Mouse (Mus musculus): ENCODE results near the gene Gabrb1. TPM values are rescaled to one million over a fixed set of nuclear protein-coding genes. Genes with fewer than 3 reads are reported as not detected.
"Not testable (repeated sequence)": the region's sequence is repeated elsewhere in the genome, so short reads cannot be mapped to it uniquely, and the experiment has no call there.

The Gabrb1 gene
- polyA plus RNA-seq, 1 experiment from 2014 or later, result 0.20 TPM

GRCm38 (mm10) chr5:72122414-72123037 is 464.6 kb downstream of the Gabrb1 start:
- 76% methylated on average over 6 of the region's 6 CpGs for WGBS
- Histone ChIP-seq H3K4me3 (ENCODE audit: low read length) (no peak overlapping the region), H3K27me3 (ENCODE audit: control insufficient read depth, insufficient read depth, low read depth, low read length) (no peaks in the 10 kb centered on the region), H3K4me2 (ENCODE audit: low read depth, low read length) (no peak overlapping the region), H3K27ac (ENCODE audit: low read length) (no peak overlapping the region), H3K9ac (ENCODE audit: low read length) (no peak overlapping the region), H3K36me3 (ENCODE audit: control insufficient read depth, insufficient read depth, low read length) (no peaks in the 10 kb centered on the region), H3K9me3 (ENCODE audit: control insufficient read depth, low read length) (no peaks in the 10 kb centered on the region), H3K4me1 (replicated peaks; ENCODE audit: control insufficient read depth, insufficient read depth, low read length) (no peaks in the 10 kb centered on the region)
- ATAC-seq (ENCODE audit: low read depth), result no peak

DNA sequence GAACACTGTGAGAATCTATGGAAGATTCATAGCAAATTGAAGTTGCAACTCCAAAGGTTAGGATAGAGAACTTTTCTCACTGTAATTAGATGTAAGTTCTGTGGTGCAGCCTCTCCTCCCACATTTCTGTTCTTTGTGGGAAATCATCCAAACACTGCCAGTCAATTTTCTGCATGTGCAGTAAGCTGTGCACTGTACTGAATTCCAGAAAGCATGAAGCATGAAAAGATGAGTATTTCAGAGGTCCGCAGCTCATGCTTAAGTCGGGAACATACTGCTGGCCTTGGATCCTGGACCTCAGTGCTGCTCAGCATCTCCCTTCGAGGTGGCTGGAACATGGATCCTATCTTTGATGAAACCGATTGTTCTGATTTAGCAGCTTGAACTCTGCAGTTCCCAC is 468.8 kb downstream of the Gabrb1 start:
- Histone ChIP-seq H3K36me3 (ENCODE audit: control insufficient read depth, insufficient read depth, low read length) (no peaks in the 10 kb centered on the region), H3K4me2 (ENCODE audit: low read depth, low read length) (no peak overlapping the region), H3K27ac (ENCODE audit: low read length) (no peak overlapping the region), H3K9ac (ENCODE audit: low read length) (no peak overlapping the region), H3K27me3 (ENCODE audit: control insufficient read depth, insufficient read depth, low read depth, low read length) (no peaks in the 10 kb centered on the region), H3K4me1 (replicated peaks; ENCODE audit: control insufficient read depth, insufficient read depth, low read length) (no peaks in the 10 kb centered on the region), H3K4me3 (ENCODE audit: low read length) (no peak overlapping the region), H3K9me3 (ENCODE audit: control insufficient read depth, low read length) (no peaks in the 10 kb centered on the region)
- WGBS, result 82% methylated on average over 4 of the region's 4 CpGs
- no peak for ATAC-seq (ENCODE audit: low read depth)

- Histone ChIP-seq H3K27me3 (ENCODE audit: control insufficient read depth, insufficient read depth, low read depth, low read length) (no peaks in the 10 kb centered on the region), H3K9me3 (ENCODE audit: control insufficient read depth, low read length) (no peaks in the 10 kb centered on the region), H3K4me1 (replicated peaks; ENCODE audit: control insufficient read depth, insufficient read depth, low read length) (no peaks in the 10 kb centered on the region), H3K36me3 (ENCODE audit: control insufficient read depth, insufficient read depth, low read length) (no peaks in the 10 kb centered on the region), H3K27ac (ENCODE audit: low read length) (no peak overlapping the region), H3K4me3 (ENCODE audit: low read length) (no peak overlapping the region), H3K9ac (ENCODE audit: low read length) (no peak overlapping the region), H3K4me2 (ENCODE audit: low read depth, low read length) (no peak overlapping the region)
- no peak for ATAC-seq (ENCODE audit: low read depth)
- WGBS, result 44% methylated on average over 2 of the region's 2 CpGs
Measured at GRCm38 (mm10) chr5:72133906-72134305, 476.0 kb downstream of the Gabrb1 start.

- Histone ChIP-seq H3K4me3 (ENCODE audit: low read length) (no peak overlapping the region), H3K9me3 (ENCODE audit: control insufficient read depth, low read length) (no peaks in the 10 kb centered on the region), H3K27ac (ENCODE audit: low read length) (no peak overlapping the region), H3K36me3 (ENCODE audit: control insufficient read depth, insufficient read depth, low read length) (no peaks in the 10 kb centered on the region), H3K4me1 (replicated peaks; ENCODE audit: control insufficient read depth, insufficient read depth, low read length) (no peaks in the 10 kb centered on the region), H3K4me2 (ENCODE audit: low read depth, low read length) (no peak overlapping the region), H3K27me3 (ENCODE audit: control insufficient read depth, insufficient read depth, low read depth, low read length) (no peaks in the 10 kb centered on the region), H3K9ac (ENCODE audit: low read length) (no peak overlapping the region)
- 80% methylated on average over 7 of the region's 7 CpGs for whole genome bisulfite sequencing
- ATAC-seq (ENCODE audit: low read depth), result no peak
Measured at GRCm38 (mm10) chr5:72138256-72138655, 480.3 kb downstream of the Gabrb1 start.

DNA sequence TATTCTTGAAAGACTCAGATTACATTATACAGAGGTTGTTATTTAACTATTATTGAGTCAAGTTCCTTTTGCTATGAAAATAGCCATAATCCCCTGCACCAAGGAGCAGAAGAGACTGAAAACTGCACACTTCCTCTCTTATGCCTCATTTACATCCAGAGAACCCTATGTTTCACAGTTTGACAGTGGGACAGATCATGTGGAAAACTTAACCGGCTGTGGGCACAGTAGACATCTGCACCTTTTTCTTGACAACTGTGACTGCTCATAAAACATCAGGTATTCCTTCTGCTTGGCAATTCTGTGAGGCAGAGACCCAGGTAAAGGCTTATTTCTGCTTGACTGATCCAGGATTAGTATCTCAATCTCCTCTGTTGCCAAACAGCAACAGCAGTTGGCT is 481.7 kb downstream of the Gabrb1 start:
- 74% methylated on average over 1 of the region's 1 CpGs for WGBS
- ATAC-seq (ENCODE audit: low read depth), result no peak

GRCm38 (mm10) chr5:72148679-72149078 is 490.8 kb downstream of the Gabrb1 start:
- 73% methylated on average over 5 of the region's 5 CpGs for WGBS
- no peak for ATAC-seq (ENCODE audit: low read depth)

More for the DNA sequence above, 481.7 kb downstream of the Gabrb1 start:
- Histone ChIP-seq H3K27ac (ENCODE audit: low read length) (no peak overlapping the region), H3K36me3 (ENCODE audit: control insufficient read depth, insufficient read depth, low read length) (no peaks in the 10 kb centered on the region), H3K9me3 (ENCODE audit: control insufficient read depth, low read length) (no peaks in the 10 kb centered on the region), H3K27me3 (ENCODE audit: control insufficient read depth, insufficient read depth, low read depth, low read length) (no peaks in the 10 kb centered on the region), H3K4me3 (ENCODE audit: low read length) (no peak overlapping the region), H3K4me2 (ENCODE audit: low read depth, low read length) (no peak overlapping the region), H3K4me1 (replicated peaks; ENCODE audit: control insufficient read depth, insufficient read depth, low read length) (no peaks in the 10 kb centered on the region), H3K9ac (ENCODE audit: low read length) (no peak overlapping the region)

DNA sequence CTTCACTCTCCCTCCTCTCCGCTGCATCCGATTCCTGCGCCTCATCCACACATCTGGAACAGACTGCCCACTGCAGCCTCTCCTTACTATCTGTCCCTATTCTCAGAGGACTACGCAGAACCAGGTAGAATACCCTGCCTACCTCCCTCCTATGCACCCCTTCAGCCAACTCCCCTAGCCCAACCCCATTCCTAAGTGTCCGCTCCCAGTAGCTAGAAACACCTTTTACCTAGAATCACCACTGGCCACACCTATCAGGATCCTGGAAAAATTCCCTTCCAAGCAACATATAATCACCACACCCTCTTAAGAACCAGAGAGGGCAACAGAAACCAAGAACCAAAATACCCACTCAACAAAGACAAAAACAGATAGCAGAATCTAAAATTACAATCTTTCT is 493.0 kb downstream of the Gabrb1 start:
- no peak overlapping the region for H3K4me2 ChIP-seq (ENCODE audit: low read depth, low read length)
- 95% methylated on average over 5 of the region's 5 CpGs for WGBS
- H3K9me3 ChIP-seq (ENCODE audit: control insufficient read depth, low read length), result no peaks in the 10 kb centered on the region
- no peaks in the 10 kb centered on the region for H3K27me3 ChIP-seq (ENCODE audit: control insufficient read depth, insufficient read depth, low read depth, low read length)
- H3K4me3 ChIP-seq (ENCODE audit: low read length), result no peak overlapping the region
- H3K4me1 ChIP-seq (replicated peaks; ENCODE audit: control insufficient read depth, insufficient read depth, low read length), result no peaks in the 10 kb centered on the region
- no peak overlapping the region for H3K27ac ChIP-seq (ENCODE audit: low read length)
- ATAC-seq (ENCODE audit: low read depth), result no peak
- peaks cover 3% of the 10 kb centered on the region; the same call in 1 of the 2 replicates for H3K36me3 ChIP-seq (ENCODE audit: control insufficient read depth, insufficient read depth, low read length)
- H3K9ac ChIP-seq (ENCODE audit: low read length), result no peak overlapping the region

More at GRCm38 (mm10) chr5:72148679-72149078, 490.8 kb downstream of the Gabrb1 start:
- Histone ChIP-seq H3K4me3 (ENCODE audit: low read length) (no peak overlapping the region), H3K9me3 (ENCODE audit: control insufficient read depth, low read length) (no peaks in the 10 kb centered on the region), H3K9ac (ENCODE audit: low read length) (no peak overlapping the region), H3K27me3 (ENCODE audit: control insufficient read depth, insufficient read depth, low read depth, low read length) (no peaks in the 10 kb centered on the region), H3K4me2 (ENCODE audit: low read depth, low read length) (no peak overlapping the region), H3K36me3 (ENCODE audit: control insufficient read depth, insufficient read depth, low read length) (no peaks in the 10 kb centered on the region), H3K27ac (ENCODE audit: low read length) (no peak overlapping the region), H3K4me1 (replicated peaks; ENCODE audit: control insufficient read depth, insufficient read depth, low read length) (no peaks in the 10 kb centered on the region)

DNA sequence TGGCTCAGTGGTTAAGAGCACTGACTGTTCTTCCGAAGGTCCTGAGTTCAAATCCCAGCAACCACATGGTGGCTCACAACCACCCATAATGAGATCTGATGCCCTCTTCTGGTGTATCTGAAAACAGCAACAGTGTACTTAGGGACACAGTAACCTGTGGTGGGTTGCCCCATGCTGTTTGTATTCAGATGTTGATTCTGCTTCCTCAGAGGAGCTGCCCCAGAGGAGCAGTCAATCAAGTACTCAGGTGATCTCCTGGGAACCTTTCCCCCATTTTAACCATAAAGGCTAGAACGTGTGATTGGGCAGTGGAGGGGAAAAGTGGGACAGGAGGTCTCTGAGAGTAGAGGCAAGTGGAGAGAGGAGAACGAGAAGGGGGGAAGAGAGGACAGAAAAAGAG is 497.8 kb downstream of the Gabrb1 start:
- not testable (repeated sequence) for H3K4me1 ChIP-seq (replicated peaks; ENCODE audit: control insufficient read depth, insufficient read depth, low read length); H3K4me2 ChIP-seq (ENCODE audit: low read depth, low read length); H3K9me3 ChIP-seq (ENCODE audit: control insufficient read depth, low read length); H3K9ac ChIP-seq (ENCODE audit: low read length); ATAC-seq (ENCODE audit: low read depth); H3K27ac ChIP-seq (ENCODE audit: low read length); H3K4me3 ChIP-seq (ENCODE audit: low read length); H3K27me3 ChIP-seq (ENCODE audit: control insufficient read depth, insufficient read depth, low read depth, low read length)
- peaks cover 27% of the 10 kb centered on the region for H3K36me3 ChIP-seq (ENCODE audit: control insufficient read depth, insufficient read depth, low read length)
- 78% methylated on average over 3 of the region's 3 CpGs for WGBS

DNA sequence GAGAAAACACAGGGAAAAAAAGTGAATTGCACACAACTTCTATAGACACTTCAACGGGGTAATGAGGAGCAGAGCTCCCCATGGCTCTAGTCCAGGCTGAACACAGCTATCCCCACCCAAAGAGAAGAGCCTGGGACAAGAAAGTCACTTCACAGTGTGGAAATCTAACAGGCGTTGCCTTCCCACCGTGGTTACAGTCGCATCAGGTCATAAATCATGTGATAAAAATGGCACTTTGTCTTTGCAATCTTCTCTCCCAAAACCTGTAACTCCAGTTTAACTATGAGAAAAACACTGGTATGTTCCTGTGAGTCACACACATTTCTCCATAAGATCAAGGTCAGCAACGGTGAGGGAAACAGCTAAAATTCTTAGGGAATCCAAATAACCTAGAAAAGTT is 498.7 kb downstream of the Gabrb1 start:
- peaks cover 35% of the 10 kb centered on the region for H3K36me3 ChIP-seq (ENCODE audit: control insufficient read depth, insufficient read depth, low read length)

GRCm38 (mm10) chr5:72158667-72159066 is 500.8 kb downstream of the Gabrb1 start:
- Histone ChIP-seq H3K27me3 (ENCODE audit: control insufficient read depth, insufficient read depth, low read depth, low read length) (no peaks in the 10 kb centered on the region), H3K4me3 (ENCODE audit: low read length) (no peak overlapping the region), H3K36me3 (ENCODE audit: control insufficient read depth, insufficient read depth, low read length) (peaks cover 37% of the 10 kb centered on the region), H3K4me2 (ENCODE audit: low read depth, low read length) (no peak overlapping the region), H3K4me1 (replicated peaks; ENCODE audit: control insufficient read depth, insufficient read depth, low read length) (no peaks in the 10 kb centered on the region), H3K27ac (ENCODE audit: low read length) (no peak overlapping the region), H3K9ac (ENCODE audit: low read length) (no peak overlapping the region), H3K9me3 (ENCODE audit: control insufficient read depth, low read length) (no peaks in the 10 kb centered on the region)
- WGBS, result 80% methylated on average over 12 of the region's 12 CpGs
- no peak for ATAC-seq (ENCODE audit: low read depth)

More for the DNA sequence above, 498.7 kb downstream of the Gabrb1 start:
- no peak overlapping the region for H3K27ac ChIP-seq (ENCODE audit: low read length)
- H3K4me1 ChIP-seq (replicated peaks; ENCODE audit: control insufficient read depth, insufficient read depth, low read length), result no peaks in the 10 kb centered on the region
- H3K4me2 ChIP-seq (ENCODE audit: low read depth, low read length), result no peak overlapping the region
- H3K9ac ChIP-seq (ENCODE audit: low read length), result no peak overlapping the region
- no peaks in the 10 kb centered on the region for H3K27me3 ChIP-seq (ENCODE audit: control insufficient read depth, insufficient read depth, low read depth, low read length)
- no peak overlapping the region for H3K4me3 ChIP-seq (ENCODE audit: low read length)
- no peak for ATAC-seq (ENCODE audit: low read depth)
- WGBS, result 71% methylated on average over 5 of the region's 5 CpGs
- H3K9me3 ChIP-seq (ENCODE audit: control insufficient read depth, low read length), result no peaks in the 10 kb centered on the region

Data from lung, embryonic 16.5 days (tissue).